Mouse (Mus musculus): ENCODE results near the gene Bcl3. TPM values are rescaled to one million over a fixed set of nuclear protein-coding genes. Genes with fewer than 3 reads are reported as not detected.

Gene Bcl3
- polyA plus RNA-seq, 1 experiment from 2014 or later = 5.4 TPM

DNA sequence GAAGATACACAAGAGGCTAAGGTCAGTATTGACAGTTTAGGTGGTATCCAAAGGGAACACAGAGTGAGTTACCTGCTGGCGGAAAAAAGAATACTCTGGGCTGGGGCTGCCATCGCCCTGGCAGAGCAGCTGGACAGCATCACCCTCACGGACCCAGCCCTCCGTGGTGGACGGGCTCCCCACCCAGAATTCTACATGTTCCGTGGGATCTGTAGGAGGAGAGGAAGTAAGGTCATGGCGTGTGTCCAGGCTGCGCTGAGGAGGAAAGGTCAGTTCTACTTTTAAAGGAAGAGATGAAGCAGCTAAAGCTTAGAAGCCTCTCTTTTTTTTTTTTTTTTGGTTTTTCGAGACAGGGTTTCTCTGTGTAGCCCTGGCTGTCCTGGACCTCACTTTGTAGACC is 58.0 kb downstream of the Bcl3 start:
- ATAC-seq = no peak
- TF ChIP-seq EP300 (IDR thresholded peaks at IDR 0.05; ENCODE audit: low read depth) = no peak
- WGBS (ENCODE audit: insufficient replicate concordance) = 77% methylated on average over 8 of the region's 9 CpGs

DNA sequence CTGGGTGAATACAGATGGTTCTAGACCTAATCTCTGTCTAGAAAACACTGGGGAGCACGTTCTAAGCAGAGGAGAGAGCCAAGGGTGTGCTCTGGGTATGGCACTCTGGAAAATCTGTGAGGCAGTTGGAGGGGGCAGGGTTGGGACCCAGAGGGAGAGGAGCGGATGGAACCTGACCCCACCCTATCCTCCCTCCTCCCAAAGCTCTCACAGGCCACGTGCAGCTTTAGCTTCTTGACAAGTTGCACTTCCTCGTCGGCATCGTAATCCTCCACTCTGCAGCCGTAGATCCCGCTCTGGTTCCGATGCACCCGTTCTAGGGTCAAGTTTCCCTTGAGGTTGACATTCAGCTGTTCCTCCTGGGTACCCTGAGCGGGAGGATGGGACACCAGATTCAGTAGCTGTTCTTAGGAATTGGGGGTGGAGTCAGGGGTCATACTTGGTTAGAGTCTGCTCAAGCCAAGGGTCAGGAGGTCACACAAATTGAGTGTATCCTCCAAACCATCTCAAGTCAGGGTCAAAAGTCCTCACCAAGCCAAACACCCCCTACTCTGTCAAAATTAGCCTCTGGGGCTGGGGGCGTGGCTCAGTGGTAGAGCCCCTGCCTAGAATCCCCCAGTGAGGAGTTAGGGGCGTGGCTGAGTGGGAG is 58.6 kb downstream of the Bcl3 start:
- no peak for TF ChIP-seq EP300 (IDR thresholded peaks at IDR 0.05; ENCODE audit: low read depth)
- TF ChIP-seq CTCF (IDR thresholded peaks at IDR 0.05; ENCODE audit: low read depth) = no peak
- no peaks in the 10 kb centered on the region; the same call in 1 of the 2 replicates for H3K4me1 ChIP-seq (ENCODE audit: insufficient read depth)
- H3K27me3 ChIP-seq (ENCODE audit: insufficient read depth, low read length) = no peaks in the 10 kb centered on the region
- DNase-seq (no peak), ATAC-seq (no peak)
- no peaks in the 10 kb centered on the region for H3K9me3 ChIP-seq (ENCODE audit: low read length)
- H3K9ac ChIP-seq (replicated peaks) = no peak overlapping the region
- no peak overlapping the region for H3K27ac ChIP-seq (ENCODE audit: low read depth)
- 75% methylated on average over 12 of the region's 13 CpGs for whole genome bisulfite sequencing (ENCODE audit: insufficient replicate concordance)
- no peak overlapping the region for H3K4me2 ChIP-seq (ENCODE audit: low read depth, low read length)
- no peak overlapping the region for H3K4me3 ChIP-seq (ENCODE audit: low read depth, low read length)
- H3K36me3 ChIP-seq (replicated peaks; ENCODE audit: insufficient read depth, low read length) = no peaks in the 10 kb centered on the region

More for the DNA sequence above, 58.0 kb downstream of the Bcl3 start:
- H3K36me3 ChIP-seq (replicated peaks; ENCODE audit: insufficient read depth, low read length) = no peaks in the 10 kb centered on the region
- peaks cover 3% of the 10 kb centered on the region for H3K27me3 ChIP-seq (ENCODE audit: insufficient read depth, low read length)
- no peak overlapping the region for H3K4me2 ChIP-seq (ENCODE audit: low read depth, low read length)
- H3K4me1 ChIP-seq (ENCODE audit: insufficient read depth) = peaks cover 1% of the 10 kb centered on the region
- no peak overlapping the region for H3K9ac ChIP-seq (replicated peaks)
- H3K27ac ChIP-seq (ENCODE audit: low read depth) = no peak overlapping the region
- DNase-seq = no peak
- H3K9me3 ChIP-seq (ENCODE audit: low read length) = no peaks in the 10 kb centered on the region
- H3K4me3 ChIP-seq (ENCODE audit: low read depth, low read length) = no peak overlapping the region

DNA sequence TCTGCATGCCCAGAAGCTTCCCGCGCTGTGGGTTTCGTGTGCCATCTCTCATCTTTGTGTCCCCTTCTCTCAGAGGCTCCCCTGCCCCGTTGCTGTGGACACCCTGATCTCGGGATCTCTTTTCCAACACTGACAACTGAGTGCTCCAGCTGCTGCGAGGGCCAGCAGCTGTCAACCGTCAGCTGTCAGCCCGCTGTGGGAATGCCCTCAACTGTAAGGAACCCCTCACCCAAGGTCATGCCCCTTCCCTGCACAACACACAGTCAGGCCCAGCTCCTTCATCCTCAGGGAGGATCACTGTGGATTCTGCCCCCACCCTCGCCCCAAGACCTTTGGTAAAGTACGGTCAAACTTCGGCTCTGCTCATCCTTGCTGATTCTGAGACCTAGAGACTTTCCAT is 60.3 kb downstream of the Bcl3 start:
- H3K4me2 ChIP-seq (ENCODE audit: low read depth, low read length) = no peak overlapping the region
- H3K36me3 ChIP-seq (replicated peaks; ENCODE audit: insufficient read depth, low read length) = no peaks in the 10 kb centered on the region
- no peaks in the 10 kb centered on the region for H3K9me3 ChIP-seq (ENCODE audit: low read length)
- no peak overlapping the region for H3K4me3 ChIP-seq (ENCODE audit: low read depth, low read length)
- H3K9ac ChIP-seq (replicated peaks) = no peak overlapping the region
- no peak for DNase-seq
- H3K27ac ChIP-seq (ENCODE audit: low read depth) = no peak overlapping the region
- H3K4me1 ChIP-seq (ENCODE audit: insufficient read depth) = no peaks in the 10 kb centered on the region; the same call in 1 of the 2 replicates
- H3K27me3 ChIP-seq (ENCODE audit: insufficient read depth, low read length) = no peaks in the 10 kb centered on the region
- WGBS (ENCODE audit: insufficient replicate concordance) = 79% methylated on average over 11 of the region's 11 CpGs
- no peak for ATAC-seq
- TF ChIP-seq EP300 (IDR thresholded peaks at IDR 0.05; ENCODE audit: low read depth) (no peak), CTCF (IDR thresholded peaks at IDR 0.05; ENCODE audit: low read depth) (no peak)

DNA sequence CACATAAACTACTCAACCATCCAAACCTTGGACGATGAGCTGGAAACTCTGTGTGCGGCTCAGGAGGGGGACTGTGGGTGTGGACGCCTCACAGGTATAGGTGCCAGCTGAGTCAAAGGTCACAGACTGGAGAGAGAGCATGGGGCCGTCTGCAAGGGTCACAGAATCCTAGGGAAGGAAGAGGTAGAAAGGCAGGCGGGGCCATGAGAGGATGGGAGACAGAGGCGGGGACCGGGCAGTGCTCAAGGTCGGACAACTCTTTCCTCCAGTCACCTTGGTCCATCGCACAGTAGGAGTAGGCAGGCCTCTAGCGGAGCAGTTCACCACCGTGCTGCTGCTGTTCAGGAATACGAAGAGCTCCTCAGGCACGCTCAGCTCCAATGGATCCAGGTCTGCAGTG is 62.5 kb downstream of the Bcl3 start:
- no peaks in the 10 kb centered on the region; the same call in 1 of the 2 replicates for H3K4me1 ChIP-seq (ENCODE audit: insufficient read depth)
- no peak overlapping the region for H3K27ac ChIP-seq (ENCODE audit: low read depth)
- no peaks in the 10 kb centered on the region for H3K27me3 ChIP-seq (ENCODE audit: insufficient read depth, low read length)
- DNase-seq (no peak), ATAC-seq (no peak)
- H3K36me3 ChIP-seq (replicated peaks; ENCODE audit: insufficient read depth, low read length) = no peaks in the 10 kb centered on the region
- no peak overlapping the region for H3K4me2 ChIP-seq (ENCODE audit: low read depth, low read length)
- H3K4me3 ChIP-seq (ENCODE audit: low read depth, low read length) = no peak overlapping the region
- no peak overlapping the region for H3K9ac ChIP-seq (replicated peaks)
- 70% methylated on average over 13 of the region's 13 CpGs for WGBS (ENCODE audit: insufficient replicate concordance)
- no peaks in the 10 kb centered on the region for H3K9me3 ChIP-seq (ENCODE audit: low read length)
- no peak for TF ChIP-seq CTCF (IDR thresholded peaks at IDR 0.05; ENCODE audit: low read depth)
- no peak for TF ChIP-seq EP300 (IDR thresholded peaks at IDR 0.05; ENCODE audit: low read depth)

DNA sequence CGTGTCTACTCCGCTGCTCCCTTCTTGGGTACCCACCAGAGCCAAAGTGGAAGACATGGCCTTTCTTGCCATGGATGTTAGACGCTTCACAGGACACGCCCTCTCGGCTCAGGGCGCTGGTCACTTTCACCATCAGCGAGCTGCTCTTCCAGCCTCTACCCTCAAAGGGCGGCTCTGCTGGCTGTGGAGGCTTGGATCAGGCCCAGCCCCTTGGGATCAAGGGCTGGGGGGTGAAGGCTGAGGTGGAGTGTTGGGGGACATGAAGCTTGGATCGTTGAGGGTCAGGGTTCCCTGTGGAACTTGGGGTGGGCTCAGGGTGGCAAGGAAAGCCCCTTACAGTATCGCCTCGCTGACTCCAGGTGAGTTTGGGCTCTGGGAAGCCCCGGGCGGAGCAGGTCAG is 63.9 kb downstream of the Bcl3 start:
- no peak overlapping the region for H3K4me3 ChIP-seq (ENCODE audit: low read depth, low read length)
- DNase-seq = no peak
- no peak overlapping the region for H3K27ac ChIP-seq (ENCODE audit: low read depth)
- H3K4me1 ChIP-seq (ENCODE audit: insufficient read depth) = no peaks in the 10 kb centered on the region; the same call in 1 of the 2 replicates
- no peaks in the 10 kb centered on the region for H3K9me3 ChIP-seq (ENCODE audit: low read length)
- no peaks in the 10 kb centered on the region for H3K27me3 ChIP-seq (ENCODE audit: insufficient read depth, low read length)
- no peaks in the 10 kb centered on the region for H3K36me3 ChIP-seq (replicated peaks; ENCODE audit: insufficient read depth, low read length)
- no peak overlapping the region for H3K4me2 ChIP-seq (ENCODE audit: low read depth, low read length)
- H3K9ac ChIP-seq (replicated peaks) = no peak overlapping the region
- no peak for TF ChIP-seq EP300 (IDR thresholded peaks at IDR 0.05; ENCODE audit: low read depth)
- no peak for TF ChIP-seq CTCF (IDR thresholded peaks at IDR 0.05; ENCODE audit: low read depth)
- WGBS (ENCODE audit: insufficient replicate concordance) = 81% methylated on average over 13 of the region's 13 CpGs
- no peak for ATAC-seq

Other genes with a start within 250 kb of the Bcl3 start
- gene Zfp296, start 245.5 kb downstream of the Bcl3 start, polyA plus RNA-seq (2015; fragmentation: Nextera tagmentation; extraction: Ambion mirVana) = 0.89 and 1.2 TPM in 2 replicates
- 61.7 and 66.9 TPM in 2 replicates for gene Gemin7, start 245.2 kb downstream of the Bcl3 start, polyA plus RNA-seq (2015; fragmentation: Nextera tagmentation; extraction: Ambion mirVana)
- 7.6 and 8.1 TPM in 2 replicates for gene Clasrp, start 218.3 kb downstream of the Bcl3 start, polyA plus RNA-seq (2015; fragmentation: Nextera tagmentation; extraction: Ambion mirVana)
- gene Relb, start 193.3 kb downstream of the Bcl3 start, polyA plus RNA-seq (2015; fragmentation: Nextera tagmentation; extraction: Ambion mirVana) = 2.2 and 2.3 TPM in 2 replicates
- 40.3 and 44.4 TPM in 2 replicates for gene Clptm1, start 157.7 kb downstream of the Bcl3 start, polyA plus RNA-seq (2015; fragmentation: Nextera tagmentation; extraction: Ambion mirVana)
- 2,864 and 3,070 TPM in 2 replicates for gene Apoc2, start 144.8 kb downstream of the Bcl3 start, polyA plus RNA-seq (2015; fragmentation: Nextera tagmentation; extraction: Ambion mirVana)
- 187 and 234 TPM in 2 replicates for gene Gm44805, start 141.3 kb downstream of the Bcl3 start, polyA plus RNA-seq (2015; fragmentation: Nextera tagmentation; extraction: Ambion mirVana)
- 2,808 and 2,914 TPM in 2 replicates for gene Apoc4, start 141.3 kb downstream of the Bcl3 start, polyA plus RNA-seq (2015; fragmentation: Nextera tagmentation; extraction: Ambion mirVana)
- gene Apoc1, start 130.1 kb downstream of the Bcl3 start, polyA plus RNA-seq (2015; fragmentation: Nextera tagmentation; extraction: Ambion mirVana) = 5,234 and 5,457 TPM in 2 replicates
- 20,006 and 20,209 TPM in 2 replicates for gene Apoe, start 123.6 kb downstream of the Bcl3 start, polyA plus RNA-seq (2015; fragmentation: Nextera tagmentation; extraction: Ambion mirVana)
- gene Tomm40, start 107.3 kb downstream of the Bcl3 start, polyA plus RNA-seq (2015; fragmentation: Nextera tagmentation; extraction: Ambion mirVana) = 81.5 and 83.6 TPM in 2 replicates
- 51.0 and 51.3 TPM in 2 replicates for gene Nectin2, start 72.3 kb downstream of the Bcl3 start, polyA plus RNA-seq (2015; fragmentation: Nextera tagmentation; extraction: Ambion mirVana)
- gene Bcam, start 51.8 kb downstream of the Bcl3 start, polyA plus RNA-seq (2015; fragmentation: Nextera tagmentation; extraction: Ambion mirVana) = 8.8 and 9.3 TPM in 2 replicates
- gene Cblc, start 26.0 kb downstream of the Bcl3 start, polyA plus RNA-seq (2015; fragmentation: Nextera tagmentation; extraction: Ambion mirVana) = 9.6 and 10.8 TPM in 2 replicates
- gene Gm19345, start 29.2 kb upstream of the Bcl3 start, polyA plus RNA-seq (2015; fragmentation: Nextera tagmentation; extraction: Ambion mirVana) = 0.18 and 0.19 TPM in 2 replicates
- 0.09 TPM in 1 of 2 replicates, not detected in the other for gene Ceacam16, start 38.5 kb upstream of the Bcl3 start, polyA plus RNA-seq (2015; fragmentation: Nextera tagmentation; extraction: Ambion mirVana)
- gene Ceacam19, start 65.2 kb upstream of the Bcl3 start, polyA plus RNA-seq (2015; fragmentation: Nextera tagmentation; extraction: Ambion mirVana) = not detected in 2 replicates
- 2.2 and 3.0 TPM in 2 replicates for gene Pvr, start 98.4 kb upstream of the Bcl3 start, polyA plus RNA-seq (2015; fragmentation: Nextera tagmentation; extraction: Ambion mirVana)
- 0.69 and 0.89 TPM in 2 replicates for gene Igsf23, start 128.0 kb upstream of the Bcl3 start, polyA plus RNA-seq (2015; fragmentation: Nextera tagmentation; extraction: Ambion mirVana)
- gene Ceacam20, start 142.6 kb upstream of the Bcl3 start, polyA plus RNA-seq (2015; fragmentation: Nextera tagmentation; extraction: Ambion mirVana) = not detected in 2 replicates
- not detected in 2 replicates for gene Nlrp9b, start 168.7 kb upstream of the Bcl3 start, polyA plus RNA-seq (2015; fragmentation: Nextera tagmentation; extraction: Ambion mirVana)